Mouse (Mus musculus) heart, postnatal 36 days (tissue): ENCODE measurements around the gene Gcnt4. TPM values are rescaled to one million over a fixed set of nuclear protein-coding genes. Genes with fewer than 3 reads are reported as not detected.

ENCODE experiments used
- DNase-seq, 2 experiments: peaks; one replicate each; pipeline ENCODE4 v3.0.0; 2021 to 2022
- intact Hi-C: fragments of 180-260 bp; cut with DNase I; formaldehyde crosslinking; loops from one replicate; pipeline ENCODE4 v1.15.1; 2025
- total RNA-seq, 2 experiments: library from RNA; stranded (reverse); gene quantifications; 2 replicates each; pipeline ENCODE4 v1.2.3; 2021

Gcnt4 gene
- total RNA-seq, 2 experiments from 2014 or later, result 0.05 to 0.14 TPM

DNA sequence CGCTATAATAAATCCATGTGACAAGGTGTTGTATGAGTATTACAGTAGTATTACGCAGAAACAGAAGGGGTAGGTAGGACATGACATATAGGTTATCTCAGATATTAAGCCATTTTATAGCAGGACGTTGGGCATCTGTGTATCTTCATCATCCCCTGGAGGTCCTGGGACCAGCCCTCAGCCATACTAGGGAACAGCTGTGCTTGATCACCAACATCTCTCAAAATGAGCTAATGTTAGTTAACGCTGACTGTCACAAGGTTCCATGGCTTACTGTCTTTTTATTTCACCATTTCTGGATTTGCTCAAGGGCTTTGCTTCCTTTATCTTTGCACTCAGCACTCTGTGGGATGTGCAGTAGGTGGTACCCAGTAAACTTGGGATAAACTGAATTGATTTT lies 21.3 kb downstream of the Gcnt4 start:
- intact Hi-C loops, result no loop called here
- no peak for DNase-seq

GRCm38 (mm10) chr13:96947722-96948121 lies 23.2 kb downstream of the Gcnt4 start:
- intact Hi-C loops, result no loop called here
- no peak for DNase-seq

DNA sequence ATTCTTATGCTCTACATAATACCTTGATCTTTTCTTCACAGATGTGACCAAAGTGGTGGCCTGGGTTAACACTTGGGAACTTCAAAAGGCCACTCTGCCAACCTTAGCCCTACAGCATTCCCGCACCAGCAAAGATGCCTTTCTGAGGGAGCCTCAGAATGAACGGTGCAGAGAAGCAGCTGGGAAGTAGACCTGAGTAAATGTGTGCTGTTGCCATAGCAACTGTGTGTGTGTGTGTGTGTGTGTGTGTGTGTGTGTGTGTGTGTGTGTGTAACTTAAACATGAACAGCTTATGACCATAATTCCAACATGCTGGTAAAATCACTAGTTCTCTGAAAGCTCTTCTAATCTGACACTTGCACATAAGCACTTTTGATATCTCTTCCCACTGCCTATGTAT lies 27.4 kb downstream of the Gcnt4 start:
- intact Hi-C loops, result no loop called here
- DNase-seq, result no peak

- intact Hi-C loops, result no loop called here
- DNase-seq, result no peak
Observed at GRCm38 (mm10) chr13:96956466-96956865, 32.0 kb downstream of the Gcnt4 start.

DNA sequence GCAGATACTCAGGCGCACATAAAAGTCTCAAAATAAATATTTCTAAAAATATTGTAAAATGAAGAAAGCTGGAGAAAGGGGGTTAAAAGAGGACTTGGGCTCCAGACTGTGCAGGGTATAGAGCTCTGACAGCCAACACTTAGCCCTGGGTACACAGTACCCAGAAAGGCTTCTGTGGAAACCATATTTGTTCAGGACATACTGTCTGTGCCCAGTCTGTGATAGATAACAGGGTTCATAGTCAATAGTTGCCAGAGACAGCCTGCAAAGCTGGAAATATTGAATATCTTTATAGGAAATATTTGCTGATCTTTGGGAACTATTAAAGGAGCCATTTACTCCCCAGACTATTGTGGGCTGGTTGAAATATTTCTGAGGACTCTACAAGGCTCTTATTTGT lies 35.5 kb downstream of the Gcnt4 start:
- intact Hi-C loops, result no loop called here
- DNase-seq, result no peak

- intact Hi-C loops, result no loop called here
Observed at GRCm38 (mm10) chr13:96961366-96962157, 37.1 kb downstream of the Gcnt4 start.

GRCm38 (mm10) chr13:96962801-96963200 lies 38.3 kb downstream of the Gcnt4 start:
- no peak for DNase-seq
- intact Hi-C loops, result no loop called here

More at GRCm38 (mm10) chr13:96961366-96962157, 37.1 kb downstream of the Gcnt4 start:
- no peak for DNase-seq

DNA sequence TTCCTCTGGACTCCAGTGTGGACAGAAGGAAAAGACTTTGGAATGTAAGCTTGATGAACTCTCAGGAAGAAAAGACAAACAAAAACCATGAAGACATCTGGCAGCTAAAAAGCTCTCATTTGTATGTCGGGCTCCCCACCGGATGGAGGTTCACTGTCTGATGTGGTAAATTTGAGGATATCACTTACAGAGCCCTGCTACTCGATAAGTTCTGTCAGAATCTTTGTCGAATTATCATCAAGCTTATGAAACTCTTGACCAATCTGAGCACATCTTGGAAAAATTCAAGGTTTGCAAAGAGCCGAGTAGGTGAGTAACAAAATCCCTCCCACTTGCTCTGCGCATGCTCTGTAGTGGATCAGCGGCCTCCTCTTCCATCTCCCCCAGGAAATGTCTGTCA lies 40.5 kb downstream of the Gcnt4 start:
- intact Hi-C loops, result no loop called here
- DNase-seq, result no peak

GRCm38 (mm10) chr13:96966210-96967089 lies 42.0 kb downstream of the Gcnt4 start:
- intact Hi-C loops, result no loop called here
- no peak for DNase-seq

DNA sequence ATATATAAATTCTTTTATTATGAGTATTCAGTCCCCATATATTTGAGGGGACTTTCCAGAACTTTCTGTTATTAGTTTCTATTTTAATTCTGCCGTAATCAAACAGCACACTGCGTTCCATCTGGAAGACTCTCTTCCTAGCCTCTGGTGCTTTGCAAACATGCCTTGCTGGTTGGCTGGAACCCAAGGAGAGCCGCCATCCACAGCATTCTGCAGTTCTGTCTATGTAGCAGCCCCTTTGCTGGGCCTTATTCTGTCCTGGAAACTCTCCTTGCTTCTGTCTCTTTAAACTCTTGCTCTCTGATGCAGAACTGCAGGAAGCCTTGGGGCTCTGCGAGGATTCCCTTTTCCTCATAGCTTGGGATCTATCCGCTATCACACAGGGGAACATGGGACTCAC lies 42.6 kb downstream of the Gcnt4 start:
- no peak for DNase-seq
- intact Hi-C loops, result no loop called here

DNA sequence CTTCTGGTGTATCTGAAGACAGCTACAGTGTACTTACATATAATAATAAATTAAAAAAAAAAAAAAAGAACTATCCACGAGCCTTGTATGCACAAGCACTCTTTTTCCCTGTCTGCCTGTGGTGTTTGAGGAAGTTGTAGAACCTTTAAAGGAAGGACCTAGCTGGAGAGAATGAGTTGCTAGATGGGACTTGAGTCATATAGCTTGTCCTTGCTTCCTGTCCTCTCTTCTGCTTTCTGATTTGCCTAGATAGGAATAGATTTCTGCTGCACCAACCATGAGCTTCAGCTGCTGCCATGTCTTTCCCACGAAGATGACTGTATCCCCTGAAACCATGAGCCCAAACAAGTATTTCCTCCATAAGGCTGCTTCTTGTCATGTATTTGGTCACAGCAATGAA lies 43.3 kb downstream of the Gcnt4 start:
- intact Hi-C loops, result no loop called here
- DNase-seq, result no peak

DNA sequence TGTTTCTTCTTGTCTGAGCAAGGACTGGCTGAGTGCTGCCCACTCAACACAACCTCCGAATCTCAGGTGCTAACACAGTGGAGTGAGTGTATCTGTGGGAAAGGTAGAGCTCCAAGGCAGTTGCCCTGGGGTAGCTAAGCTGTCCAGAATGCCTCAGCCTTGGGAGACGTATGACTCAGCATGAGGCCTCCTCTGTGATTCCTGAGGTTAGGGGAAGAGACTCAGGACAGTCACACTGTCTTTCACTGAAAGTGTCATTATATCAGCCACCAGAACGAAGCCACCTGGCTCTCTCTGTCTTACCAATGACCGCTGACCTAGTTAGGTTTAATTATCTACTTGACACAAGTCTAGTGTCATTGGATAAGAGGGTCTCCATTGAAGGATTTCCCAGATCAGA lies 46.6 kb downstream of the Gcnt4 start:
- intact Hi-C loops, result no loop called here
- no peak for DNase-seq

DNA sequence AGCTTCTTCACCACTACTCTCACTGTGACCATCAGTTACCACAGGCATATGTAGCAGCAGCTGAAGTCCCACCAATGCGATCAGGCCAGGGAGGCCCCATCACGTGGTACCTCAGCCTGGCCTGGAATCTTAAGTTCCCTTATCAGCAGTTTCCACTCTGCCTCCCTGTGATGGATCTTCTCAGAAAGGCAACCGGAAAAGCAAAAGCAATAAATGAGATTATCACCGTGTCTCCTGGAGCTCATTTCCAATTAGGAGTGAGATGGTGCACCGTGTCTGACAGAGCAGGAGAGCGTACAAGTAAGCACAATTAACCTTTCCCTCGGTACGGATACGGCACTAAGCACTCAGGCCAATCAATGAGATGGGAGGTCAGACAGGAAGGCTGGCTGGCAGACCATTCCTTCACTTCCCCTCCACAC lies 47.4 kb downstream of the Gcnt4 start:
- intact Hi-C loops, result no loop called here
- DNase-seq, result no peak

DNA sequence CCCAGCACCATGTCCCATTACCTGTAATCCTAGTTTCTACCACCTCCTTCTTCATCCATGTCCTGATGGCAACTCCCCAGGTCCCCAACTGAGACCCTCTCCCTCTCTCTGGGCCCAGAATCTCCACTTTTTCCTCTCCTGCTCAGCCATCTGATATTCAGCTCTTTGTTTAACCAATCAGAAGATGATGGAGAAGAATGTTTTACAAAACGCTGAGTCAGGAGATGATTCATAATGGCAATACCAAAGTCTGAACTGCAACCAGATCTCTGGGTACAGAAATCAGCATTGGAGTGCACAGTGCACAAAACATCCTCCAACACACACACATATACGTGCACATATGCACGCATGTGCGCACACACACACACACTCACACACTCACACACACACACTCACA lies 48.8 kb downstream of the Gcnt4 start:
- no peak for DNase-seq
- intact Hi-C loops, result no loop called here

DNA sequence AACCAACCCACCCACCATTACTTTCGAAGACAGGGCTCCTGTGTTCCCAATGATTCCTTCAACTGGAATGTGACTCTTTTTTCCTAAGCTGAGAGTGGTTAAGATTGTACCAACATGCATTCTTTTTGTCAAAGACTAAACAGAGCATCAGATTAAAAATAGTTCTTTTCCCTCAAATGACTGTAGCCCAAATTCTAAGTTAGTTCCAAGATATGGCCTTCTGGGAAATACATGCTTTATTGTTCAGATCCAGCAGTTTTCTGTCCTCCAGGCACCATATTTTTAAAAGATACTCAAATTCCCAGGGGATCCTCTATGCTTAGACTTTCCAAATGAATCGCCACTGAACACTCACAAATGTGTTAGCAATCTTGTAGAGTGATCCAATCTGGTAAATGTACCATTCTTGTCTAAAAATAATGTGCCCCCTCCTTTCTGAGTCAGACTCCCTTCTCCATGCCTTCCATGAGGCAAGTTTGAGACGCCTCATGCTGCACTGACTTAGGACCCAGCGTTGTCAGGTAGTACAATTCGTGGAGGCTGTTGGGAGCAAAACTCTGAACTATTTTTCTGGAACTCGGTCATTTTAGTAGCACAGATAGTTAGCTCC lies 52.6 kb downstream of the Gcnt4 start:
- DNase-seq, result no peak
- intact Hi-C loops, result no loop called here

DNA sequence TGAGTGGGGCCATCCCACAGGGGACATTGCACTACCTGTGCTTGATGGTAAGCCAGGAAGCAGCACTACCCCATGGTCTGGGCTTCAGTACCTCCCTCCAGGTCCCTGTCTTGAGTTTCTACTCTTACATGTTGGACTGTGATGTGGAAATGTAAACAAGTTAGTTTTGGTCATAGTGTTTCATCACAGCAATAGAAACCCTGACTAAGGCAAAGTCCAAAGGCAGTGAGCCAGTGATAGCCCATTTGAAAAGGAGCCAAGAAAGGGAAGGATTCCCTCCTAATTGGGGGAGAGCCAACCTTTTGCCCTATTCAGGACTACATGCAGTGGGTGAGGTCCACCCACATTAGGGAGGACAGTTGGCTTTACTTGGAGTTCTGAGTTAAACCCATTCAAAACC lies 56.1 kb downstream of the Gcnt4 start:
- DNase-seq, result no peak
- intact Hi-C loops, result no loop called here

DNA sequence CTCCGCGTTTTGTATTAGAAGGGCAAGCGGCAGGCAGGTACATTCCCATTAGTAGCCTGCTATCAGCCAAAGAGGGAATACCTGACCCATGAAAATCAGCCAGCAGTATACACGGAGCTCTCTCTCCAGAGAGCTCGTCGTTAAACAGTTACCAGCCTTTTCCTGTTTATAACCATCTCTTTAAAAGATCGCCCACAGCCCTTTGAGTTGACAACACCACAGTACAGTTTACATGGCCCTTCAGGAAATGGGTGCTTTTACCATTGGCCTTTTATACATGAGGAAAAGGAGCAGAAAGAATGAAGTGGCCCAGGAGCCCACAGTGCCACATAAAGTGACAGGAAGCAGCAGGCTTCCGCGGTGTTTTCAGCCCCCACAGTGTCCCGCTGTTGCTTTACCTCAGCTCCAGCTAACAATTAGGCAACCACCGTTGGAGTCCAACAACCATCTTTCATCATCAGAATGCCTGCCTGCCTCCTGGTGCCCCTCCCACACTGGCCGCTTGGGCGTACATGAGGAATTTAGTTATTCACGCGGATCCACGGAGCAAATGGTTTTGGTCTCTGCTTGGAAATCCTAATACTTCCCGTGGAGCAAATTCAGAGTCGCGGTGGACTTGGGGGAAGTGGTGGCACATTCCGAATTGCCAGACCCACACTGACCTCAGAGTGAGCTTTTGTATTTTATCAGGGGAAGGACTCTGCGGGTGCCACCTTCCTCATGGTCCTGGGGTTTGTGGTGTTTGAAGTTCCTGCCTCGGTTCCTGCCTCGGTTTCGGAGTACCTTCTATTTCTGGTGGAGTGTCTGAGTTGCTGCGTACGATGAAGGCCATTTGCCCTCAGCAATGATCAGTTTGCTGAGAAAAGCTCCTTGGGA lies 59.0 kb downstream of the Gcnt4 start:
- intact Hi-C loops, result no loop called here
- no peak for DNase-seq

GRCm38 (mm10) chr13:96984688-96985087 lies 60.2 kb downstream of the Gcnt4 start:
- intact Hi-C loops, result no loop called here
- no peak for DNase-seq

GRCm38 (mm10) chr13:96985599-96986275 lies 61.2 kb downstream of the Gcnt4 start:
- intact Hi-C loops, result no loop called here
- DNase-seq, result no peak

GRCm38 (mm10) chr13:96989129-96989528 lies 64.6 kb downstream of the Gcnt4 start:
- intact Hi-C loops, result no loop called here
- no peak for DNase-seq
